Mouse (Mus musculus): Measurements from ENCODE around the gene E330017A01Rik.
A peak's percentile ranks its signal among the peaks of the same experiment; 100 is the strongest.
"Not testable (repeated sequence)": the region's sequence is repeated elsewhere in the genome, so short reads cannot be mapped to it uniquely, and the experiment has no call there.

The E330017A01Rik gene

DNA sequence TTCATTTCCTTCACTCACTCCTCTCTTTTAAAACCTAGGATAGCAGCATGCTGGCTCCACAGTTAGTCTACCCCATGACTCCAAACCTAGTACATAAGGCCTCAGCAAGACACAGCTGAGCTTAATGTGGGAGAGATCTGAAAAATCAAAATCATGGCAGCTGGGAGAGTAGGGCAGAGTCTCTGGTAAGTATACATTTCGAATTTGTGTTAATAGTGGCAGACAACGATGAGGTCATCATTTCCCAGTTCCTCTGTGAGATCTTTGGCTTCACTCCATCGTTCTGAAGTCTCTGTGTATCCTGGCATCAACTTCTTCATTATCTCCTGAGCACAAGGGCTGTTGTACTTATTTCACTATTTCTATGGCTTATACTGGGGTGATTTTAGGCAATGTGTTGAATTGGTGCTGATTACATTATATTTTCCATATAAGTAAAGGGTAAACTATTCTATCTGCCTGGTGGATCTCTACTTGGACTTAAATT is at the start of gene E330017A01Rik:
Gene E330017A01Rik (minus strand): TSS at position 51 of the 487 bp plus-strand sequence.
- no peak for DNase-seq (ENCODE audit: low spot score)

DNA sequence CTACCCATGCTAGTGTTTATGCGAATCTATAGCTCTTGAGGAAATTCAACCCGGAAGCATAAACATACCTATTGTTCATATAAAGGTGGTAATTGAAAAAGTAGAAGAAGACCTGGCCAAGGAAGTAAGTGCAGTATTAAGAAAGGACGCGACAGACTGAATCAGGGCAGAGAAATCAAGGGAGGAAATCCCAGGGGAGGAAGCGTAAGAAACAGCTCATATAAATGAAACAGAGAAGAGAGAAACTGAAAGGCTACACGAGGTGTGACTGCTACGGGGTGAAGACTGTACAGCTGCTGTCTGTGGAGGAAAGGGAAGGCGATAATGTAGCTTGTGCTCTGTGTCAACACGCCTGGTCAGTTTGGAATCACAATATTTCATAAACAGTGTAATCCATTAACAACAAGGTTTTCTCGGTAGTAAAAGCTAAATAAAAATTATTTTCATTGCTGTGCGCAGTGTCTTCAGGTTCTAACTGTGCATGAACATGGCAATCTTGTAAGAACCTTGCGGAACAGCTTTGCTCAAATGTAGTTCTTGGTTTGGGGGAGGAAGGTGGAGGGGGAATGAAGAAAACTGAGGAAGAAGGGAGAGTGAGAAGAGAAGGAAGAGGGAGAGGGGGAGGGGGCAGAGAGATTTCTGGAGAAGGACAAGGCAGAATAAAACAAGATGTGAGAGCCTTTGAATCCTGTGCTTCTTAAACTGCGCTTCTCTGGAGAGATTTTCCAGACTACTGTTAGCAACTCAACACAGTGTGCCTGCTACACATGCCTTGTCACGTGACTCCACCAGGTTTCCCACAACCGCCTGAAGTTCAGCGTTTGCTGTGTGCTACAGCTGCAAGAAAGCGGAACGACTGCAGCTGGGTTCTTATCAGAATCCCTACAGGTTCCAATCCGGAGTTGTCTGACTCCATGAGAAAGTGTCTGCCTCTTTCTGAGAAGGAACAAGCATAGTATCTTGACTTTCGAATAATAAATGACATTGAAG is 47.3 kb upstream of the E330017A01Rik start:
- DNase-seq (ENCODE audit: low spot score), result no peak

DNA sequence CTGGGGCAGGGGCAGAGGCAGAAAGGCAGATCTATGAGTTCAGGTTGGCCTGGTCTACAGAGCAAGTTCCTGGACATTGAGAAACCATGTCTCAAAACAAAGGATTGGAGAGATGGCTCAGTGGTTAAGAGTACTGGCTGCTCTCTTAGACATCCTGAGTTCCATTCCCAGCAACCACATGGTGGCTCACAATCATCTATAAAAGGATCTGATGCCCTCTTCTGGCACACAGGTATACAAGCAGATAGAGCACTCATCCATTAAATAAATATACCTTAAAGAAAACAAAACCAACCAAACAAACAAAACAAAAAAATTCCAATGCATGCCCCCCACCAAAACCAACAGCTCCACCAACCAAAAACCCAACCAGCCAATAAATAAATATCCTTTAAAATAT is 46.0 kb upstream of the E330017A01Rik start:
- DNase-seq (ENCODE audit: low spot score), result no peak

DNA sequence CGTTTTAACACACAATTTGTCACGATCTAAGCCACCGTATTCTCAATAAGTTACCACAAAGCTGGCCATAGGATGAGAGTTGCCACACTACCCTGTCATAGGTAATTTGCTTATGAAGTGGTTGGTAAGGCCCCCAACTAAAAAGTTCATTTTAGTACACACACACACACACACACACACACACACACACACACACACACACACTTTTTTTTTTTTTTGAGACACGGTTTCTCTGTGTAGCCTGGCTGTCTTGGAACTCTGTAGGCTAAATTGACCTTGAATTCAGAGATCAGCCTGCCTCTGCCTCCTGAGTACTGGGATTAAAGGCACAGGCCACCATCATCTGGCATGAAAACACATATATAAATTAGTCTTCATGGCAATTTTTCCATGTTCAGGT is 45.4 kb upstream of the E330017A01Rik start:
- no peak for DNase-seq (ENCODE audit: low spot score)

DNA sequence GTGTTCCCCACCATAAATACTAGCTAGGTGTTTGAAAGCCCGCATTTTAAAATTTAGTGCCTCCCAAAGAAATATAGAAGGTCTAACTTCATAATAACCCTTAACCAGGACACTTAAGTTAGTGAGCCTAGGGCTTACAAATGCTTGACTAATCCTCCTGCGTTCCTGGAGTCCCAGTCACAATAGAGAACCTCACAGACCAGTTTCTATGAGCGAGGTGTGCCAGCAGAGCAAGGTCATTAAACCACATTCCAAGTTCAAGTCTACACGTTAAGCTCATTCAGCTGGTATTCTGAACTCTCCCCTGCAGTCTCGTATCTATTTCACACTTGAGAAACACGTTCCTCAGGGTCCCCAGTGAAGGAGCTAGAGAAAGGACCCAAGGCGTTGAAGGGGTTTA is 44.3 kb upstream of the E330017A01Rik start:
- DNase-seq (ENCODE audit: low spot score), result no peak

DNA sequence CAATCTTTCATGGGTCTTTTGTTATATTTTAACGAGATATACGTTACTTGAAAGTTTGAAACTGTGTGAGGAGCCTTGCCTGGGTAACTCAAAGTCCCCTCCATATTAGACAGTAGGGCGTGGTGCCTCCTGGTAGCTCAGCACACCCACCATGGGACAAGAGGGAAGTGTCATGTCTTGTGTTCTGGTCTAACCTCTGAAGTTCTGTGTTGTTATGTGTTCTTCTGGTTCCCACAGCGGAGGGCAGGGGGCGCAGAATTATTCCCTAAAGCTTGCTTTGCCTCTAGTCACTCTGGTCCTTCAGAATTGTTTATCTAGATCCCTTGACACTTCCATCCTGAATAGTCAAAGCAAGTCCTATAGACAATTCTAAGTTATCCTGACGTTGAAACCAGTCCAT is 43.5 kb upstream of the E330017A01Rik start:
- no peak for DNase-seq (ENCODE audit: low spot score)

DNA sequence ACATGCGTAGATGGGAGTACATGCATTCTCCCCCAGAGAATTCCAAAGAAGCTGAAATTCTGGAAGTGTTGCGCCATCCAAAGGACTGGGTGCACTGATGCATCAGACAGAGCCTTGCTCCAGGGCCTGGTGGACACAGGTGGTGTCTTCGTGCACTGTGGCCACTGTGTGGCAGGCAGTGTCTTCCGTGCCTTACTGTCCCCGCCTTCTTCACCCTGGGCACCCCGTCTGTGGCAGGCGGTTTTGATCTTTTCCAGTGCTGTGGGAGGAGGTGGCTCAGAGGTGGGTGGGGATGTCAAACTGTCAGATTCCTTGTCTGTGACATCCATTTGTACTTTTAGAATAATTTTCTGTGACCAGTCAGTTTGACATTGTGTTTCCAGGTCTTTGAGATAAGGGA is 40.1 kb upstream of the E330017A01Rik start:
- no peak for DNase-seq (ENCODE audit: low spot score)

DNA sequence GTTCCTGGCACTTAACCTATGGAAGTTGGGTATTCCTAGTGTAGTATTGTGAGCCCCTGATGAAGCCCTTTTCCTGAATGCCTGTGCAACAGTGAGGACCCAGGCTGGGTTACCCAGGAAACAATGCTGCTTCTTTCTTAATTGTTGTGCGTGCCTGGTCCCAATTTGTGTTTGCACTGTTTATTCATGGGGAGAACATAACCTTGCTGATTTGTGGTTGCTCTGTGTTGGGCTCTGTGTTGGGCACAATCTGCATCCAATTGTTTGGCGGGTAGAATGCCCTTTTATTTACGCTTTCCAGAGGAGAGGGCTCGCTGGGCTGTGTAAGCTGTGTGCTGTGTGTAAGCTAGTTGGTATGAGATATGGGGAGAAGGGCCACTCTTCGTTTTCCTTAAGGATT is 39.0 kb upstream of the E330017A01Rik start:
- no peak for DNase-seq (ENCODE audit: low spot score)

DNA sequence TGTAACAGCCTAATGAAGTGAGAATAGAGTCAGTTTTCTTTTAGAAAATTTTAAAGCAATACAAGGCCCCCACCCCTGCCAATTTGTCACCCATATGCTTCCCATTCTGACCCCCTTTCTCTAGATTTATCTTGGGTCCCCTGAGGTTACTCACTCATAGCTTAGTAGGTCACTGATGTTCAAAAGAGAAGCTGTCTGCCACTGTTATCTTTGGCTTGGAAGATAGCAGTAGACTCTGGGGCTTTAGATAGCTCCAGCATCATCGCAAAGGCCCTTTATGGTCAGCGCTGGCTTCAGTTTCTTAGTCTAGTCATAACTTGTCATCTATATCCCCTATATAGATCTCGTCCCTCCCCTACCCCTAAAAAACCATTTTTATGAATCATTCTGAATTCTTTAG is 38.1 kb upstream of the E330017A01Rik start:
- DNase-seq (ENCODE audit: low spot score), result no peak

DNA sequence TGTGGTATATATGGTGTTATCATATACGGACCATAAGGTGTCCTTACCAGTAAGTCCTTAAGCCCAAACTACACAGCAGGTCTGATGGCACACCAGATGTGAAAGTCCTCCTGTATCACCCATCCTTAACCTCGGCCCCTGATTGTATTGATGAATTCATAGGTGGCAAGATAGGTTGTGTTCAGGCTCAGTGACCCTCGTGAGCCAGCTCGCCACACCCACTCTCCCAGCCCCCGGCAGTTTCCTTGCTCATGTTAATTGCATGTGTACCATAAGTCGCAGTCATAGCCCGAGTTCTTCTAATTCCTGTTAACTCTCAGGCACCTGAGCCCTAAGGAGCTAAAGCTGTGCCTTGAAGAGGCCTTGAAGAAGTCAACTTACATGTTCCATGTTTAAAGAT is 37.6 kb upstream of the E330017A01Rik start:
- no peak for DNase-seq (ENCODE audit: low spot score)

DNA sequence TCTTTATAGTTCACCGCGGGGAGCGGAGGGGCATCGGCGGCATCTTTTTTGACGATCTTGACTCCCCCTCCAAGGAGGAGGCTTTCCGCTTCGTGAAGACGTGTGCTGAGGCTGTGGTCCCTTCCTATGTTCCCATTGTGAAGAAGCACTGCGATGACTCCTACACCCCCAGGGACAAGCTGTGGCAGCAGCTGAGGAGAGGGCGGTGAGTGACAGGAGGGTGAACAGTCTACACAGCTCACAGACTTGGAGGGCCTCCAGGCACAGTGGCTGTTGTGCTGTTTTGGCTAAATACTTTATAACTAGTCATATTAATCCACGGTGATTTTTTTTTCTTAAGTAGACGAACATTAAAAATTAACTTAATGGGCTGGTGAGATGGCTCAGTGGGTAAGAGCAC is 36.7 kb upstream of the E330017A01Rik start:
- no peak for DNase-seq (ENCODE audit: low spot score)

DNA sequence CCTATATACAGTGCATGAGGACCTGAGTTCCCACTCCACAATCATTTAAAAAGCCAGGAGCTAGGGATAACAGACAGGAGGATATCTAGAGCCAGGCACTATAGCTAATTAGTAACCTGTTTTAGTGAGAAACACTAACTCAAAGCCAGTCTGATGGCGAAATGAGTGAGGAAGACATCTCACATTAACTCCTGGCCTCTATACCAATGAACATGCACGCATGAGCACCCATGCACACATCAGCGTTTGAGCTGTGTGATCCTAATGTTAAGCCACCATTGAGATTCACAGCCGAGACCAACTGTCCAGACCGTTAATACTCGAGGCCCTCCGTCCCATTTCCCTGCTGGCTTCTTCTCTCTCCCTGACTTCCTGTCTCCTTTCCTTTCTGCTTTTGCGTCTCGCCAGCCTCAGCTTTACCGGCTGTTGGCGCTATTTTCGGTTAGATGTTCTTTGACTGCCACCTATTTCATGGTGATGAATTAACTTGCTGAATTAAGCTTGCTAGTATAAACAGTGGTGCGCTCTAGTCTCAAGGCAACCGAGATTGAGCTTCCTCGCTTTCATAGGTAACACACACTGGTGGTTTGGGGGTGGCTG is 35.4 kb upstream of the E330017A01Rik start:
- no peak for DNase-seq (ENCODE audit: low spot score)

DNA sequence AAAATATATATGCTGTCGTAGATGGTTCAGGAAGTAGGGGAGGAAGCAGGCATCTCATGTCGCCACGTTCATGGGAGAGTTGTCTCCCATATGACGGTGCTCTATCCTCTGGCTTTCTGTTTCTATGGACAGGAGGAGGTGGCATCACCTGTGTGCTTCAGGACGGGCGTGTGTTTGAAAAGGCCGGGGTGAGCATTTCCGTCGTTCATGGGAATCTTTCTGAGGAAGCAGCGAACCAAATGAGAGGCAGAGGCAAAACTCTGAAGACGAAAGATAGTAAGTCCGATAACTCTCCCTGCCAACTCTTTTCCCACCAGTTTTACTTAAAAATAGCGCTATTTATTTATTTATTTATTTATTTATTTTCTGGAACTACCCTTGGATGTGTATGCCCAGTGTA is 33.9 kb upstream of the E330017A01Rik start:
- no peak for DNase-seq (ENCODE audit: low spot score)

DNA sequence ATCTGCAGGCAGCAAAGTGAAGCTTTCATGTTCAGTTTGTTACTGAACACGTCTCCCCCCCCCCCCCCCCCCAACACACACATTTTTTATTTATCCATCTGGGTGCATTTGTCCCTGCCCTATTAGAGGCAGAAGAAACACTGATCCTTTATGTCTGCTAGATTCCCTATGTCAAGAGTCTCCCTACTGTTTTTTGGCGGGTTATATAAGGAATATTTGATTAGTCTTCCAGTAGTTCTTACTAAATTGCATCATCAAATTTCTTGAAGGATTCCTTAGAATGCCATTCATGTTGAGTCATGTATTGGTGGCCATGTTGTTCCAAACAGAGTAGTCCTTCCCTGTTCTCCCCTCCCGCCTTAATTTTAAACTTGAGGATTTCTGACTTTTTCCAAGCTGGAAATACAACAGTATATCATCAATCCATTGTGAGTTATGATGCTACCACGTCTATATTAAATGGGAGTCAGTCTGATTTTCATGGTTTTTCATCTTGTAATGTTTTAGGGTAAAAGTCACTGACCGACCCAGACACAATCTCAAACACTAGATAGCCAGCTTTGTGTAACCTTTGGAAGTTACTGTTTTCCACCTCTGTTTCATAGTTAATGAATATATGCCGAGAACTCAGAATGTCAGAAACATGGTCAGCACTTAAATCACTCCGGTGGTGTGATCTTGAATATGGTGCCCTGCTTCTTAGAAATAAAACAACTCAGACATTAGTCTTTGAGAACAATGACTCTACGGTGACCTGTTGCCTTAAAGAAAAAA is 32.9 kb upstream of the E330017A01Rik start:
- no peak for DNase-seq (ENCODE audit: low spot score)

DNA sequence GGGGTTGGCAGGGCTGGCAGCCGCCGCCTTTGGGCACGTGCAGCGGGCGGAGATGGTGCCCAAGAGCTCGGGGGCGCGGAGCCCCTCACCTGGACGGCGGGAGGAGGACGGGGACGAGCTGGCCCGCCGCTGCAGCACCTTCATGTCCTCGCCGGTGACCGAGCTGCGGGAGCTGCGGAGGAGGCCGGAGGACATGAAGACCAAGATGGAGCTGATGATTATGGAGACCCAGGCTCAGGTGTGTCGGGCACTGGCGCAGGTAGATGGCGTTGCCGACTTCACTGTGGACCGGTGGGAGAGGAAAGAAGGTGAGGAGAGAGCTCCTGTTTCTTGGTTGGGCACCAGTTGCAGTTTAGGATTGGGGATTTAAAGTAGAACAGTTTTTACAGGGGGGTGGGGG is 32.1 kb upstream of the E330017A01Rik start:
- DNase-seq (ENCODE audit: low spot score), result no peak

DNA sequence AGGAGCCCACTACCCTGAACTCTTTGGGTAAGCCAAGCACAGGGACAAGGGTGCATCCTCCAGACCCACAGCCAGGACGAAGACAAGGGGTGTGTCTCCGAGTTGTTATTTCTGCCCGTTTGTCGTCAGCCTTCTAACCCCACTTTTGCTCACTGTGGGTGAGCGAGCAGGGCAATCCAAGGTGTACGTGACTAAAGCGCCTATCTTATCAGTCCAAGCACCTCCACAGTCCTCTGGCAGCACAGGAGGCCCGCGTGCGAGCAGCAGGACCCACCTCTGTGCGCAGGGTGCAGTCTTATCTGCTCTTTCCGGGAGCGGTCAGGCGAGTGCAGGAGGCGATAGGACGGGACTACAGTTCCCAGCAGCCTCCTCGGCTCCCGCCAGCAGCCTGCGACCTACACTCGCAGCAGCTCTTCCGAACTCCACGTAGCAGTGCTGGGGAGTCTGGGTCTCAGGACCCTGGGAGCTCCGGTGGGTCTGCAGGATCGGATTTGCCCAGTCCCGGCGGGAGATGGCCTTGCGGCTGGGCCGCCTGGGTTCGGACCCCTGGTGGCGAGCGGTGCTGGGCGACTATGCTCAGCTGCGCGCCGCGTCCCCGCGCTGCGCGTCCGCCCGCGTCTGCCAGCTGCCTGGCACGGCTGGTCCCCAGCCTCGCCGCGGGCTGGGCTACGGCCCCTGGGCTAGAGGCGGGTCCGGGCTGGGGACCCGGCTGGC is 31.5 kb upstream of the E330017A01Rik start, which contains the start of gene Cpox:
Gene Cpox (plus strand): TSS at position 376 of the 714 bp plus-strand sequence.
- peak; percentile 33 for DNase-seq (ENCODE audit: low spot score)

DNA sequence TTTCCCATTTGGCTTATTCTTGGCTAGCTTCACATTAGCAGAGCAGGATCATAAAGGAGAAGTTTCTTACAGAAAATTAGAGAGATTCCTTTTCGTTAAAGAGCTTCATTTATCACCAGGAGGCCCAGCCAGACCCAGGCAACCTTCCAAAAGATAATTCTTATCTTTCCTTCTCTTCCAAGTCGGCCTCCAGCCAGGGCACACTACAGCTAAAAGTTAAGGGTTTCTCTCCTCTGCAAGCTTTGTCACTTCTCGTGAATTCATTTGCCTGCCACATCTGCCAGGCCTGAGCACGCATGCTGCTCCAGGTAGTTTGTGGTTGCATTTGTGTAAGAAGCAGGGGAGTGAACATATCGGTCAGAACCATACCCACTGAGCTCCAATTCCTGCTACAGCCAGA is 30.7 kb upstream of the E330017A01Rik start:
- DNase-seq (ENCODE audit: low spot score), result no peak

DNA sequence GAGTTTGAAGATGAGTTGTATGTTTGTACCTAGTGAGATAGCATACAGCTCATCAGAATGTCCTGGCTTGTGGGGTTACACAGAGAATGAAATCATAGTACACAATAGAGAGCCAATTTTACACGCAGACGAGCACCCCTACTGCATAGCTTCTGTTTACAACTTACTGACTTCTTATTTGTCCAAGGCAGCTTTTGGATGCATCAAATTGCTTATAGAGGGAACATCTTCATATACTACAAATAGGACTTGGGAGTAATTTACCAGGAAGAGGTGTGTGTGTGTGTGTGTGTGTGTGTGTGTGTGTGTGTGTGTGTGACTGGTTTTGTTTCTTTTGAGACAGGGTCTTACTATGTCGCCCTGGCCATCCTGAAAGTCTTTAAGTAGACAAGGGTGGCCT is 30.0 kb upstream of the E330017A01Rik start:
- DNase-seq (ENCODE audit: low spot score), result no peak

DNA sequence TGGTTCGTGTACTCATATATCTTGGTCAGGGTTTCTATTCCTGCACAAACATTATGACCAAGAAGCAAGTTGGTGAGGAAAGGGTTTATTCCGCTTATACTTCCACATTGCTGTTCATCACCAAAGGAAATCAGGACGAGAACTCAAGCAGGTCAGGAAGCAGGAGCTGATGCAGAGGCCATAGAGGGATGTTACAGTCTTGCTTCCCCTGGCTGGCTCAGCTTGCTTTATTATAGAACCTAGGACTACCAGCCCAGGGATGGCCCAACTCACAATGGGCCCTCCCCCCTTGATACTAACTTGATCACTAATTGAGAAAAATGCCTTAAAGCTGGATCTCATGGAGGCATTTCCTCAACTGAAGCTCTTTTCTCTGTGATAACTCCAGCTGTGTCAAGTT is 28.1 kb upstream of the E330017A01Rik start:
- DNase-seq (ENCODE audit: low spot score), result not testable (repeated sequence)

DNA sequence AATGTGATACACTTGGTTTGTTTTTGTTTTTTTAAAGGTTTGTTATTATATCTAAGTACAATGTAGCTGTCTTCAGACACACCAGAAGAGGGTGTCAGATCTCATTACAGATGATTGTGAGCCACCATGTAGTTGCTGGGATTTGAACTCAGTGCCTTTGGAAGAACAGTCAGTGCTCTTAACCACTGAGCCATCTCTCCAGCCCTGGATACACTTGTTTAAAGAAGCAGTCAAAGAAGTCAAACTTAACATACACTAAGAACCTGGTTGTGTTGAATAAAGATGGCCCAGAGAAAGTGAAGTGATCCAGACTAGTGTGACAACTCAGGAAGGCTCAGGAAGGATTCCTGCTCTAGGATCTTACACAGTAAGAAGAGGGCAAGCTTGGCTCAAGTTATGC is 26.6 kb upstream of the E330017A01Rik start:
- not testable (repeated sequence) for DNase-seq (ENCODE audit: low spot score)

DNA sequence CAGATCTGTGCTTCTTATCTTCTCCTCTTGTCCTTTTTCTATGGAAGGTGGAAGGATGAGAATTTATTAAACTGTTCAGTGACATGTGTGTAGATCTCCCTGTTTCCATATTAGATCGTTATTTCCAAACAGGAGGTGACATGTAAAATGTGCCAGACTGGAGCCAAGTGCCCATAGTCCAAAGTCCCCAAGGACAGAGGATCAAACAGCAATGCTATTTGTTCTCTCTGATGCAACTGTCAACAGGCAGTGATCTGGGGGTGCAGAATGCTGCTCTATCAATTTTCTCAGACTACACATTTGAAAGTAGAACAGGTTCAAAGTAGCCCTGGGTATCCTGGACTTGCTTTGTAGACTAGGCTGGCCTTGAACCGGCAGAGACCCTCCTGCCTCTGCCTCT is 25.3 kb upstream of the E330017A01Rik start:
- no peak for DNase-seq (ENCODE audit: low spot score)

DNA sequence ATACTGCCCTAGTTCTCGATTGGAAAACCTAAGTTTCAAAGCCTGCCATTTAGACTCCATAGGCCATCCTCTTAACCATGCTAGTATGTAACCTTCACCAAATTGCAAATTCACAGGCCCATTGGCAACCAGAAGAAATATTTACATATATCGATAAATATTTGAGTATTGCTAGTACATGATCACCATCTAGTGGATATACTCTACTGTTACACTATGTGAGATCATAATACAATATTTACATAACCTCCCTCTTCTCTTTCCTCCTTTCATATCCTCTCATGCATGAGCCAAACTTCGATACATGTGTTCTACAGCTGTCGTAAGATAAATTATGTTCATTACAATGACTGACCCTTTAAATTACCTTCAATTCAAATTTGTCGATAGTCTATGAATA is 24.5 kb upstream of the E330017A01Rik start:
- no peak for DNase-seq (ENCODE audit: low spot score)
